Mouse (Mus musculus): ENCODE measurements around the gene Ttc28. TPM values are rescaled to one million over a fixed set of nuclear protein-coding genes. Genes with fewer than 3 reads are reported as not detected.
A peak's percentile ranks its signal among the peaks of the same experiment; 100 is the strongest.

The Ttc28 gene
- polyA plus RNA-seq, 1 experiment: 4.8 TPM

DNA sequence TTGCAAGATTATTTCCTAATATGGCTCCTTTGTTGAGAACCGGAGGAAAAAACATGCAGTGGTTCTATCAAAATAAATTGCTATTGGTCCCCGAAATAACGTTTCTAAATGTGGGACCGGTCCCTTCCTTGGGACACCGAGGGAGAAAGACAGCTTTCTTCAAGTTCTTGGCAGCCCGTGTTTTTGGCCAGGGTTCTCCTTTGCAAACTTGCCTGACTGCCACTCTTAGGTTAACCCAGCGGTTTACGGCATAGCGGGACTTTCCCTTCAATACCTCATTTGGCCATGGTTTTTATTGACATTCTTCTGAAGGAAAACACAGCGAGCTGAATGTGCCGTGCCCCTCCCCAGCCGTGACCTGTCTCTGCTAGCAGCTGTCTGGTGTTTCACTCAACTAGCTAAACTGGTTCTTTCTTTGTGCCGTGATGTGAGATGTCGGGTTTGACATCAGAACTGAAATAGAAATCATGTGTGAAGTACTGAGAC, 100.3 kb downstream of the Ttc28 start:
- DNase-seq: peak; percentile 26
- Histone ChIP-seq H3K27ac (ENCODE audit: control insufficient read depth, insufficient read depth, low read length) (no peak overlapping the region), H3K36me3 (ENCODE audit: control insufficient read depth, insufficient read depth, low read length) (no peaks in the 10 kb centered on the region), H3K4me3 (ENCODE audit: control insufficient read depth, insufficient read depth, low read length) (peak overlapping the region; percentile 20), H3K27me3 (ENCODE audit: control insufficient read depth, insufficient read depth, low read length) (peaks cover 2% of the 10 kb centered on the region; the same call in 1 of the 2 replicates), H3K4me1 (replicated peaks; ENCODE audit: control insufficient read depth, insufficient read depth, low read length) (no peaks in the 10 kb centered on the region; the same call in 1 of the 2 replicates)
- under 1% methylated on average over 14 of the region's 14 CpGs for WGBS
- TF ChIP-seq CTCF (IDR thresholded peaks at IDR 0.05; ENCODE audit: borderline replicate concordance, control insufficient read depth, extremely low read depth, insufficient read depth, low read length, poor library complexity) (no peak), POLR2A (IDR thresholded peaks at IDR 0.05; ENCODE audit: control insufficient read depth, extremely low read depth, insufficient read depth, low read length, poor library complexity) (no peak)

DNA sequence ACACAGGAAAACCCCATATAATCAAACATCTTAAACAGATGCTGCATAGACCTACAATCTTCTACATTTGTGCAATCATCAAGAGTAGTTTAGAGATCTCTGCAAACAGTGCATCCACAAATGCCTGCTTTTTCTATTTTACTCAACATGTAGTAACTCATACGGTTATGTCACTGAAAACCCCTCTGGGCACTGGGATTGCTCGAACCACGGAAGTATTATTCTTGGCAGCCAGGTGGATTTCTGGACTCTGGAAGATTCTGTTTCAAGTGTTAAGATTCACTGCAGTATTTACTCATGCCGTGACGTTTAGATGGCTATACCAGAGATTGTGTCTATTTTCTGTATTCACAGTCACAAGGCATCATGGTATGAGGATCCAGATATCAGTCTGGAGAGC, 101.0 kb downstream of the Ttc28 start:
- H3K27me3 ChIP-seq (ENCODE audit: control insufficient read depth, insufficient read depth, low read length): peaks cover 2% of the 10 kb centered on the region; the same call in 1 of the 2 replicates
- DNase-seq: no peak
- H3K4me1 ChIP-seq (replicated peaks; ENCODE audit: control insufficient read depth, insufficient read depth, low read length): no peaks in the 10 kb centered on the region; the same call in 1 of the 2 replicates
- H3K4me3 ChIP-seq (ENCODE audit: control insufficient read depth, insufficient read depth, low read length): no peak overlapping the region
- no peaks in the 10 kb centered on the region for H3K36me3 ChIP-seq (ENCODE audit: control insufficient read depth, insufficient read depth, low read length)
- no peak overlapping the region for H3K27ac ChIP-seq (ENCODE audit: control insufficient read depth, insufficient read depth, low read length)
- WGBS: 87% methylated on average over 5 of the region's 5 CpGs
- no peak for TF ChIP-seq CTCF (IDR thresholded peaks at IDR 0.05; ENCODE audit: borderline replicate concordance, control insufficient read depth, extremely low read depth, insufficient read depth, low read length, poor library complexity)
- TF ChIP-seq POLR2A (IDR thresholded peaks at IDR 0.05; ENCODE audit: control insufficient read depth, extremely low read depth, insufficient read depth, low read length, poor library complexity): no peak

DNA sequence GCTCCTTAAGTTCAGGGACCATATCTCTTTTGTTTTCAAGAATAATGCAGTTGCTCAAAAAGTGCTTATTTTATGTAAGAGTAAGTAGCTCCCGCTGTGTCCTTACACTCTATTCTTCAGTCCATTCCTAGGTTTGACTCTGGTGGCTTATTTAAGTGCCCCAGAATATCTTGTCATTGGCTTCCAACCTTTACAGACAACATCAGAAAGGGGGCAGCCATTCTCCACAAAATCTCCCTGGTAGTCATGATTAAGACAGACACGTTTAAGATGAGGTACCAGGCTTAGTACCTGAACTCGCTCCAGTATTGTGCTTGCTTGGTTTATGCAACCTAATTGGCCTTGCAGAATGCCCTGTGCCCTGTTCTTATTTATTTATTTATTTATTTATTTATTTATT, 102.8 kb downstream of the Ttc28 start:
- Histone ChIP-seq H3K4me1 (replicated peaks; ENCODE audit: control insufficient read depth, insufficient read depth, low read length) (no peaks in the 10 kb centered on the region; the same call in 1 of the 2 replicates), H3K27me3 (ENCODE audit: control insufficient read depth, insufficient read depth, low read length) (peaks cover 2% of the 10 kb centered on the region; the same call in 1 of the 2 replicates), H3K27ac (ENCODE audit: control insufficient read depth, insufficient read depth, low read length) (no peak overlapping the region), H3K36me3 (ENCODE audit: control insufficient read depth, insufficient read depth, low read length) (no peaks in the 10 kb centered on the region), H3K4me3 (ENCODE audit: control insufficient read depth, insufficient read depth, low read length) (no peak overlapping the region)
- DNase-seq: no peak
- 90% methylated on average over 3 of the region's 3 CpGs for WGBS
- no peak for TF ChIP-seq POLR2A (IDR thresholded peaks at IDR 0.05; ENCODE audit: control insufficient read depth, extremely low read depth, insufficient read depth, low read length, poor library complexity)
- no peak for TF ChIP-seq CTCF (IDR thresholded peaks at IDR 0.05; ENCODE audit: borderline replicate concordance, control insufficient read depth, extremely low read depth, insufficient read depth, low read length, poor library complexity)

DNA sequence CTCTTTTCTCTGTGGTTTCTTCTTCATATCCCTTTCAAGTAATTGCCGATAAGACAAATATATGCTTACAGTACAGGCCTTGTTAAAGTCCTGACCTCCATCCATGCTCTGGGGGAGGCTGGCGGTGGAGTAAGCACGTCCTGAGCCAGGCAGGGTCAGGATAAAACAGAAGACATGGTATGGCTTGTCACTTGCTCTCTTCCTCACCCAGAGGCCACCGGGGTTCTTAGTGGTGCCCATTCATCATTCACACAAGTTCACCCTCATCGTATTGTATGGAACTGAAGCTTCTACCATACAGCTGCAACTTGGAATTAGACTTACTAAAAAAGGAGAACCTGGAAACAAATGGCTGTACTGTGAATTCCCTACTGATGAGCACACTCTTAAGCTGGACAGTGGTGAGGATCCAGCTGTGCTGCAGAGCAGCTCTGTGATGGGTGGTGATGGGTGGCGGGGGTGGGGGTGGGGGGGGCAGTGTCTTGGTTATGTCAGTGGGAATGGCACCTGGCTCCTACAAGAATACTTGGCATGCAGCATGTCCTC, 104.6 kb downstream of the Ttc28 start:
- 93% methylated on average over 6 of the region's 6 CpGs for WGBS
- Histone ChIP-seq H3K27me3 (ENCODE audit: control insufficient read depth, insufficient read depth, low read length) (peaks cover 2% of the 10 kb centered on the region; the same call in 1 of the 2 replicates), H3K36me3 (ENCODE audit: control insufficient read depth, insufficient read depth, low read length) (no peaks in the 10 kb centered on the region), H3K4me1 (replicated peaks; ENCODE audit: control insufficient read depth, insufficient read depth, low read length) (no peaks in the 10 kb centered on the region), H3K4me3 (ENCODE audit: control insufficient read depth, insufficient read depth, low read length) (no peak overlapping the region), H3K27ac (ENCODE audit: control insufficient read depth, insufficient read depth, low read length) (no peak overlapping the region)
- no peak for DNase-seq
- TF ChIP-seq POLR2A (IDR thresholded peaks at IDR 0.05; ENCODE audit: control insufficient read depth, extremely low read depth, insufficient read depth, low read length, poor library complexity): no peak
- no peak for TF ChIP-seq CTCF (IDR thresholded peaks at IDR 0.05; ENCODE audit: borderline replicate concordance, control insufficient read depth, extremely low read depth, insufficient read depth, low read length, poor library complexity)

DNA sequence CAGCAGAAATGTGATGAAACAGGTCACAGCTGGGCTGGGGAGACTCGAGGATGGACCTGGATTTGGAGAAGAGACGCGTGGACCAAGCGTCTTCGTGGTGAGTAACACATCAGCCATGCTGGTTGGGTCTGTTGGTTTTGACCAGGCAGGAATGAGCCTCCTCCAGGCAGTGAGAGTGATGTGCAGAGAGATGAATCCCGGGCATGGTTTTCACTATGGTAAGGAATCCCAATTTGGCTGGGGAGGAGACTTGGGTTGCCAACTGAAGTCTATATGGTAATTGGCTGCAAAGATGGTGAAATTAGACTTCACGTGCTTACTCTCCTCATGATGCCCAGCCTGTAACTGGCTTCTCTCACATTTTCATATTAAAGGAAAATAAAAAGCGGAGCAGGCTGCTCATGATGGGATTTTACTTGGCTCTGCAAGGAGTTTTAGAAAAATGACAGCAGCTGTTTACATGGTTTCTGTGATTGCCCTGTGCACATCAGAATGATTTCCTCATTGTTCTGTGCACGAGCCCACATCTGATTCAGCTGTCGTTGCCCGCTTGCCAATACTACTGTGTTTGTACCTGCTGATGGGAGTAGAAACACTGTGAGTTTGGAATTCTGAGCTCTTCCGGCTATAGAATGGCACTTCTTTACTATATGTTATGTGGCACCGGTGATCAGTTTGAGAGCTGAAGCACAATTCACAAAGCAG, 117.4 kb downstream of the Ttc28 start:
- no peak for TF ChIP-seq POLR2A (IDR thresholded peaks at IDR 0.05; ENCODE audit: control insufficient read depth, extremely low read depth, insufficient read depth, low read length, poor library complexity)
- TF ChIP-seq CTCF (IDR thresholded peaks at IDR 0.05; ENCODE audit: borderline replicate concordance, control insufficient read depth, extremely low read depth, insufficient read depth, low read length, poor library complexity): no peak
- H3K27me3 ChIP-seq (ENCODE audit: control insufficient read depth, insufficient read depth, low read length): no peaks in the 10 kb centered on the region
- WGBS: 95% methylated on average over 13 of the region's 13 CpGs

DNA sequence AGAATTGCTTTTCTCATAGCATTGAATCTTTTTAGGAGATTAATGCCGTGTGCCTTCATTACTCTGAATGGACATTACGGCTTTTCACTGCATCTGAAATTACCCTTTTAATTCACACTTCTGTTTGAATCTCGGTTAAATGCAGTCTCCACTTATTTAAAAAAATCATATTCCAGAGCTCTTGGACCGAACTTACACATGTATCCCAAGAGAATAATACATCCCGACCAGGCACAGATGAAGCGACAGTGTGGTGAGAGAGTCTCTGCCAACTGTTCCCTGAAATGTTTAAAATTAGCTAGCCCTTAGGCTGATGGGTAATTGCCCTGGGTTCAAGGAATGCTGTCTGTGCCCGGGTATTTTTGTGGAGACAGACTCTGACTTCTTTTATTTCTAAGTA, 118.1 kb downstream of the Ttc28 start:
- Histone ChIP-seq H3K27me3 (ENCODE audit: control insufficient read depth, insufficient read depth, low read length) (no peaks in the 10 kb centered on the region), H3K27ac (ENCODE audit: control insufficient read depth, insufficient read depth, low read length) (no peak overlapping the region), H3K36me3 (ENCODE audit: control insufficient read depth, insufficient read depth, low read length) (no peaks in the 10 kb centered on the region), H3K4me3 (ENCODE audit: control insufficient read depth, insufficient read depth, low read length) (no peak overlapping the region), H3K4me1 (replicated peaks; ENCODE audit: control insufficient read depth, insufficient read depth, low read length) (no peaks in the 10 kb centered on the region)
- TF ChIP-seq CTCF (IDR thresholded peaks at IDR 0.05; ENCODE audit: borderline replicate concordance, control insufficient read depth, extremely low read depth, insufficient read depth, low read length, poor library complexity): no peak
- no peak for TF ChIP-seq POLR2A (IDR thresholded peaks at IDR 0.05; ENCODE audit: control insufficient read depth, extremely low read depth, insufficient read depth, low read length, poor library complexity)
- no peak for DNase-seq
- 97% methylated on average over 7 of the region's 7 CpGs for WGBS

More for the DNA sequence above, 117.4 kb downstream of the Ttc28 start:
- H3K36me3 ChIP-seq (ENCODE audit: control insufficient read depth, insufficient read depth, low read length): no peaks in the 10 kb centered on the region
- H3K4me1 ChIP-seq (replicated peaks; ENCODE audit: control insufficient read depth, insufficient read depth, low read length): no peaks in the 10 kb centered on the region
- no peak overlapping the region for H3K27ac ChIP-seq (ENCODE audit: control insufficient read depth, insufficient read depth, low read length)
- no peak for DNase-seq
- H3K4me3 ChIP-seq (ENCODE audit: control insufficient read depth, insufficient read depth, low read length): no peak overlapping the region
